Comparison of ENCODE assay signal across 22 mouse cellular contexts in genomic region chr10:24433737-24434367, GRCm38 (mm10).
DNase-seq lines count a peak whose midpoint lies in the region; ATAC-seq lines count a peak whose summit lies in the region.
"Had no signal": no experiment of that assay in that cellular context is flagged by ENCODE, and none has a peak within 500 bp of the region (broad histone marks: within the 10 kb centered on the region; RNA-seq: fewer than 3 reads in every experiment).

No protein-coding gene starts in this region.

- no peak overlapping the region for H3K4me2 ChIP-seq in heart, embryonic 12.5 days
- H3K4me2 ChIP-seq in kidney, embryonic 15.5 days = no peak overlapping the region
- no peak overlapping the region for H3K4me2 ChIP-seq in kidney, embryonic 16.5 days (replicated peaks; ENCODE audit: low read depth, low read length)
- H3K4me2 ChIP-seq: embryonic facial prominence, embryonic 13.5 days; liver, embryonic 13.5 days; lung, embryonic 14.5 days; midbrain, embryonic 11.5 days had no signal

- no peak for ATAC-seq in heart, embryonic 12.5 days (ENCODE audit: insufficient number of reproducible peaks, low FRiP score)
- no peak for ATAC-seq in kidney, embryonic 15.5 days (replicated peaks; ENCODE audit: low FRiP score)
- no peak for ATAC-seq in kidney, embryonic 16.5 days (ENCODE audit: low FRiP score, low TSS enrichment)
- ATAC-seq: forebrain, postnatal 0 days had no signal

- no peak overlapping the region for H3K27ac ChIP-seq in heart, embryonic 12.5 days (ENCODE audit: poor library complexity, severe bottlenecking)
- 0 out of 2 replicates have a peak overlapping the region, but pooled peaks have one; percentile 37 for H3K27ac ChIP-seq in kidney, embryonic 15.5 days
- H3K27ac ChIP-seq in kidney, embryonic 16.5 days (ENCODE audit: low read length) = no peak overlapping the region
- H3K27ac ChIP-seq: embryonic facial prominence, embryonic 13.5 days; gastrocnemius, adult 2 months; liver, embryonic 13.5 days; stomach, postnatal 0 days had no signal

- H3K27me3 ChIP-seq in heart, embryonic 12.5 days (replicated peaks) = no peaks in the 10 kb centered on the region
- no peaks in the 10 kb centered on the region for H3K27me3 ChIP-seq in kidney, embryonic 15.5 days
- H3K27me3 ChIP-seq in kidney, embryonic 16.5 days (ENCODE audit: insufficient read depth, low read length) = no peaks in the 10 kb centered on the region
- H3K27me3 ChIP-seq: embryonic facial prominence, embryonic 13.5 days; liver, embryonic 13.5 days had no signal

- H3K9ac ChIP-seq in heart, embryonic 12.5 days = no peak overlapping the region
- H3K9ac ChIP-seq in kidney, embryonic 15.5 days = no peak overlapping the region
- H3K9ac ChIP-seq in kidney, embryonic 16.5 days (replicated peaks; ENCODE audit: low read length) = no peak overlapping the region
- H3K9ac ChIP-seq: embryonic facial prominence, embryonic 13.5 days; forebrain, postnatal 0 days; liver, embryonic 13.5 days; lung, embryonic 14.5 days had no signal

- no peaks in the 10 kb centered on the region for H3K4me1 ChIP-seq in heart, embryonic 12.5 days (replicated peaks)
- H3K4me1 ChIP-seq in kidney, embryonic 15.5 days = no peaks in the 10 kb centered on the region
- no peaks in the 10 kb centered on the region for H3K4me1 ChIP-seq in kidney, embryonic 16.5 days (ENCODE audit: insufficient read depth, low read length)
- H3K4me1 ChIP-seq: liver, embryonic 13.5 days had no signal

- no peaks in the 10 kb centered on the region for H3K36me3 ChIP-seq in heart, embryonic 12.5 days
- H3K36me3 ChIP-seq in kidney, embryonic 15.5 days = no peaks in the 10 kb centered on the region
- H3K36me3 ChIP-seq in kidney, embryonic 16.5 days (ENCODE audit: insufficient read depth, low read length) = no peaks in the 10 kb centered on the region
- H3K36me3 ChIP-seq: embryonic facial prominence, embryonic 13.5 days; liver, embryonic 13.5 days had no signal

- H3K9me3 ChIP-seq in heart, embryonic 12.5 days (replicated peaks) = peaks cover 6% of the 10 kb centered on the region
- H3K9me3 ChIP-seq in kidney, embryonic 15.5 days (replicated peaks) = no peaks in the 10 kb centered on the region
- no peaks in the 10 kb centered on the region for H3K9me3 ChIP-seq in kidney, embryonic 16.5 days (ENCODE audit: low read length)
- H3K9me3 ChIP-seq: embryonic facial prominence, embryonic 13.5 days; liver, embryonic 13.5 days had no signal

- no peak overlapping the region for H3K4me3 ChIP-seq in heart, embryonic 12.5 days
- no peak overlapping the region for H3K4me3 ChIP-seq in kidney, embryonic 15.5 days (replicated peaks)
- no peak overlapping the region for H3K4me3 ChIP-seq in kidney, embryonic 16.5 days (ENCODE audit: low read length)
- H3K4me3 ChIP-seq: embryonic facial prominence, embryonic 13.5 days; gastrocnemius, adult 2 months; heart, adult 2 months; liver, embryonic 13.5 days had no signal

- DNase-seq in heart, adult 8-10 months (ENCODE audit: low spot score) = peak; percentile 45
- DNase-seq in brain, adult 2 months (ENCODE audit: low read depth, low spot score) = peak; percentile 17
- DNase-seq in kidney, postnatal 14 days = peak; percentile 51
- DNase-seq in cerebellum, adult 8-10 months = no peak
- DNase-seq in retina, embryonic 14.5 days (ENCODE audit: low spot score) = no peak
- DNase-seq: adrenal gland, adult 2 months; B cell, adult 2 months; cerebellum, postnatal 14 days; forebrain, postnatal 0 days; gastrocnemius, adult 2 months; liver, embryonic 13.5 days; lung, embryonic 14.5 days; retina, postnatal 1 day; right cerebral cortex, postnatal 4 days; thymus, postnatal 25 days had no signal

Comparison
In these comparisons a context has a peak if more than half of its experiments do, and no peak if none do; other contexts are left out.
1. DNase-seq: peak in heart, adult 8-10 months (single experiment), brain, adult 2 months (single experiment) and kidney, postnatal 14 days (single experiment); none in cerebellum, adult 8-10 months (single experiment) and retina, embryonic 14.5 days (single experiment).